Mouse (Mus musculus) gastrocnemius, postnatal 25 days (tissue): ENCODE measurements around the gene Ptgir. TPM values are rescaled to one million over a fixed set of nuclear protein-coding genes. Genes with fewer than 3 reads are reported as not detected.
"Not testable (repeated sequence)": the region's sequence is repeated elsewhere in the genome, so short reads cannot be mapped to it uniquely, and the experiment has no call there.

Source experiments
- DNase-seq: peaks from one replicate; pipeline ENCODE4 v3.0.0; 2022
- total RNA-seq, 2 experiments: library from RNA; stranded (reverse); gene quantifications; 1 replicate in 1 of 2; 2 replicates in 1 of 2; pipeline ENCODE4 v1.2.3; 2021

The Ptgir gene
- total RNA-seq, 2 experiments from 2014 or later, result 0.97 to 1.3 TPM

GRCm38 (mm10) chr7:16940292-16940691 is 34.0 kb downstream of the Ptgir start:
- no peak for DNase-seq

GRCm38 (mm10) chr7:16942861-16943260 is 36.6 kb downstream of the Ptgir start:
- no peak for DNase-seq

GRCm38 (mm10) chr7:16944061-16944807 is 37.9 kb downstream of the Ptgir start, which contains the start of gene Pnmal2:
Gene Pnmal2, plus strand, starts transcription at chr7:16944682.
- peak; percentile 82 for DNase-seq

- no peak for DNase-seq
Measured at GRCm38 (mm10) chr7:16944808-16945315, 38.6 kb downstream of the Ptgir start.

- DNase-seq, result no peak
Measured at GRCm38 (mm10) chr7:16945419-16945818, 39.1 kb downstream of the Ptgir start.

GRCm38 (mm10) chr7:16946441-16947348 is 40.4 kb downstream of the Ptgir start:
- DNase-seq, result no peak

GRCm38 (mm10) chr7:16947349-16947895 is 41.1 kb downstream of the Ptgir start:
- DNase-seq, result no peak

- DNase-seq, result peak; percentile 52
Measured at GRCm38 (mm10) chr7:16947959-16948361, 41.7 kb downstream of the Ptgir start.

GRCm38 (mm10) chr7:16948923-16949458 is 42.7 kb downstream of the Ptgir start:
- DNase-seq, result no peak

- DNase-seq, result peak; percentile 50
Measured at GRCm38 (mm10) chr7:16949908-16950841, 43.9 kb downstream of the Ptgir start.

GRCm38 (mm10) chr7:16950861-16951635 is 44.8 kb downstream of the Ptgir start:
- peak; percentile 72 for DNase-seq

- not testable (repeated sequence) for DNase-seq
Measured at GRCm38 (mm10) chr7:16953776-16954175, 47.5 kb downstream of the Ptgir start.

GRCm38 (mm10) chr7:16955712-16956111 is 49.4 kb downstream of the Ptgir start:
- DNase-seq, result no peak

- no peak for DNase-seq
Measured at GRCm38 (mm10) chr7:16956410-16957265, 50.3 kb downstream of the Ptgir start.

GRCm38 (mm10) chr7:16959539-16960187 is 53.4 kb downstream of the Ptgir start, which contains the start of gene Pnmal1:
Gene Pnmal1, plus strand, starts transcription at chr7:16959679.
- no peak for DNase-seq
